Mouse (Mus musculus): ENCODE measurements around the gene Olfr506.
"Not testable (repeated sequence)": the region's sequence is repeated elsewhere in the genome, so short reads cannot be mapped to it uniquely, and the experiment has no call there.

The Olfr506 gene

DNA sequence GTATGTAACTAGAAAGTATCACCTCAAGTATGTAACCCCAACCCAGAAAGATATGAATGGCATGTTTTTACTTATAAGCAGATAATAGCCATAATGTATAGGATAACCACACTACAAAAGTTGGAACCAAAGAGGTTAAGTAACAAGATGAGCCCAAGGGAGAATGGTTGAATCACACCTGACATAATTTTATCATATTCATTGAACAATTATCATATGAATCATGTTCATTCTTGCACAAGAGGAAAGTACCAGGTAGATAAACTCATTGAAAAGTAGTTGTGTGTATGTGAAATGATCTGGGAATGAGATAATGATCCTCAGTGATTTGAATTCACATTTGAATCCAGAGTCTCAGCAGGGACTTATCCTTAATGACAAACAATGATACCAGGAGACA lies at the start of gene Olfr506:
TSS of gene Olfr506 (plus strand) at position 301 of the 400 bp plus-strand sequence.
- DNase-seq (ENCODE audit: low read depth) = no peak

DNA sequence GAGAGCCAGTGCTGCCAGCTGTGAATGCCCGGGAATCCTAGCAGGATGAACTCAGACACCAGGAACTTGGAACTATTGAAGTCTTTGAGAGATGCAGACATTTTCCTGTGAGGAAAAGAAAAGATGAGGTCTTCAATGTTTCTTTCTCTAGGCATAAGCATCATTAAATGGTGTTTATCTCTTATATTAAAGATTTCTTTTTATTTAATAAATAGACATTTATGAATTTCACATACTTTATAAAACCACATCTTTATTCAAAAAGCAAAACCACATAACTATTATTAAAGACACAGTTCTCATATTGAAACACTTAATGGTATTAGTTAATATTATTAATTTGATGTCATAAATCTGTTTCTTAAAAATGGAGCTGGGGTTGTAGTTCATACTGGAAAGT lies 44.9 kb upstream of the Olfr506 start, which contains the start of gene Olfr504:
TSS of gene Olfr504 (minus strand) at position 101 of the 400 bp plus-strand sequence.
- no peak for DNase-seq (ENCODE audit: low read depth)

DNA sequence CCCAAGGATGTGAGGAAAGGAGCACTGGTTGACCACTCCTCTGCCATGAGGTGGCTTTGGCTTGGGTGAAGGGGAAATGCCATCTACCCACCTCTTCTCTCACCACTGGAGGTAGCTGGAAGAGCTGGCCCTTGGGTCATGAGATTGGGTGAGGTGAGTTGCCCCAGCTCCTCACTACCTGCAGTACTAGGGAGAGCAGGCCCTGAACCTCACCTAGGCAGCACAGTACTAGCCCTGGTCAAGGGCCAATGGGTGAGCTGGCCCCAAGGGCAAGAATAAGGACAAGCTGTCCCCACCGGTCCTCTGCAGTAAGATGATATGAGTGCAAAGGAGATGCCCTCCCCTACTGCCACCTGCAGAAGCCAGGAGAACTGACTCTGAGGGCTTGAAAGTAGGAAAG lies 20.8 kb upstream of the Olfr506 start:
- DNase-seq (ENCODE audit: low read depth) = no peak

DNA sequence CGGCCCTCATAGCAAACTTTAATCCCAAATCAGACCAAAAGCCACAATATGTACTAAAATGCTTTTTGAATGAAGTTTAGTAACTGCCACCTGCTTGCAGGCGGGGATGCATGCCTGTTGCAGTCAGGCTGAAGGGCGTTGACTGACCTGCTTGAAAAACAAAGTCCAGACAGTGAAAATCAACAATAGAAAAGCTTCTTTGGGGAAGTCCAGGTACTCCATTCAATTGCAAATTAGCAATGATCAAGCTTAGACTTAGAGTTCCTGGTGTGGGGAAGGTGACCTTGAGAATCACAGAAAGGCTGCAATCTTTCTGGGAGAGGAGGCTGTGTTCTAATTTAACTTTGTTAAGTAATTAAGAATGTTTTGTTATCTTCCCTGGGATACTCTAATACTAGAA lies 8.7 kb upstream of the Olfr506 start:
- not testable (repeated sequence) for DNase-seq (ENCODE audit: low read depth)

DNA sequence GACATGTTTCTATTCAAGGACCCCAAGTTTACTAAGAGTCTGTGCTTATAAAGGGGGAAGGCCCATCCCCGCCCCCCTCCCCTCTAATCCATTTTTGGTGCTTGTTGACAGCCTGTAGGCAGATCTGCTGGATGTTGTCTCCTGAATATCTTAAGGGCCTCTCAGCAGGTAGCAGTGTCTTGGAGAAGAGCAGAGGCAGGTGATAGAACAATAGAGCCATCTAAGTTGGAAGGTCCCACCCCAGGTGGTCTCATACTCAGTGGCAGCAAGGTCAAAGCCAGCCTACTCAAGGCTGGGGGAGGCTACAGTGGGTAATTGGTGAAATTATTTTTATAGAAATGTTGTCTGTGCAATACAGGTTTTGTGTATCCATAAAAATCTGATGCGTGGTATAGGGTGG lies 3.5 kb downstream of the Olfr506 start:
- DNase-seq (ENCODE audit: low read depth) = no peak

DNA sequence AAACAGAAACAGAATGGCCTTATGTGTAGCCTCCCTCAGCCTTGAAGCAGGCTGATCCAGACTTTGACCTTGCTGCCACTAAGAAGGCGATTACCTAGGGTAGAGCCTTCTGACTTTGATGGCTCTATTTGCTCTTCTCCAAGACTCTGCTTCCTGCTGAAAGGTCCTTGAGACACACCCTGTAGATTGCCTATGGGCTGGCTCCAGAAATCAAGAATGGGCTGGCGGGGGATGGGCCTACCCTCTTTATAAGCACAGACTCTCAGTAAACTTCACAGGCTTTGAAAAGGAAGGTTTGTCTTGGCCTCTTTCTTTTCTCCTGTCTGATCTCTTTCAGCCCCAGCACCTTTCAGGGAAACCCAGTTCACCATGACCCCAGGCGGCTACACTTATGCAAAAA lies 6.2 kb downstream of the Olfr506 start:
- DNase-seq (ENCODE audit: low read depth) = not testable (repeated sequence)

DNA sequence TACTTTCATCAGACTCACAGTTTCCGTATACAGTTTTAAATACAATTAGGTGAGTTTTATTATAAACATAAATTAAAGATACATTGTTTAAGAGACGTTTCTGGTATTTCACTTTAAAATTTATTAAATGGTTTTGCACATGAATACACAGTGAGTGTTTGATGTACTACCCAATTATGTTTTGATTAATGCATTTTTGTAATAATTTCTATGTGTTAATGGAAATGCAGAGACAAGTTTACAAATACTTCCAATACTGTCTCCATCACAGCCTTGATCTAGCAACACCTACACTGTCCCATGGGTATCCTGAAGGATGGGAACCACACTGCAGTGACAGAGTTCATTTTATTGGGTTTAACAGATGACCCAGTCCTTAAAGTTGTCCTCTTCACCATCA lies 10.9 kb downstream of the Olfr506 start, which contains the start of gene Olfr507:
TSS of gene Olfr507 (plus strand) at position 301 of the 400 bp plus-strand sequence.
- no peak for DNase-seq (ENCODE audit: low read depth)

DNA sequence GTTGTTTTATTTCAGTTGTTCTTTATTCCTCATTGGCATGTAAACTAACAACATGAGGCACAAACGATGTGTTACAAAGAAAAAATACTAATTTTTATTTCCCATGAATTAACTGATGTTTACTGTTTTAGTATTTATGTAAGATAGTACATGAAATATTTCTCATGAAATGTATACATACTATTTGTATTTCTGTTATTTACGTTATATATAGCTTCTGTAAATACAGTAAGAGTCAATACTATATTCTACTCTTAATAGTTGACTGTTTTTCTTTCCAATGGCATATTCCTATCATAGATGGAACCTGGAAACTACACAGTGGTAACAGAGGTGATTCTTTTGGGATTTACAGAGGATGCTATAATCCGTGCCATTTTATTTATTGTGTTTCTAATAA lies 19.1 kb downstream of the Olfr506 start, which contains the start of gene Olfr508:
TSS of gene Olfr508 (plus strand) at position 301 of the 400 bp plus-strand sequence.
- DNase-seq (ENCODE audit: low read depth) = no peak

DNA sequence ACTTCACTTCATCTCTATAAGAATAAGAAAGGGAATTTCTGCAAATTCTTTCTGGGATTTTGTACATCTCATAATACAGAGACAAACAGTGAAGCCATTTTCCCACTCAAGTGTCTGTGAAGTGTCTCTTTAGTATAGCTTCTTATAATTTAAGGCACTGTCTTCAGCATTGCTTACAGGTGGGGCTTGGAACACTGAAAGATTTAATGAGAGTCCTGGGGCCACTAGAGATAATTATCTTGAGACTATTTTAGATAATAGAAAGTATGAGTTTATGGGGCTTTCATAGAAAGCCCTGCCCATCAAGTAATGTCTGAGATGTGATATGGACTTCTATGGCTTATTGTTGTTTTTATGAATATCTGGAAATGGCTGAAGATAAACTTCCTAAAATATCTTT lies 41.2 kb downstream of the Olfr506 start, which contains the start of gene Olfr509:
TSS of gene Olfr509 (minus strand) at position 101 of the 400 bp plus-strand sequence.
- no peak for DNase-seq (ENCODE audit: low read depth)

DNA sequence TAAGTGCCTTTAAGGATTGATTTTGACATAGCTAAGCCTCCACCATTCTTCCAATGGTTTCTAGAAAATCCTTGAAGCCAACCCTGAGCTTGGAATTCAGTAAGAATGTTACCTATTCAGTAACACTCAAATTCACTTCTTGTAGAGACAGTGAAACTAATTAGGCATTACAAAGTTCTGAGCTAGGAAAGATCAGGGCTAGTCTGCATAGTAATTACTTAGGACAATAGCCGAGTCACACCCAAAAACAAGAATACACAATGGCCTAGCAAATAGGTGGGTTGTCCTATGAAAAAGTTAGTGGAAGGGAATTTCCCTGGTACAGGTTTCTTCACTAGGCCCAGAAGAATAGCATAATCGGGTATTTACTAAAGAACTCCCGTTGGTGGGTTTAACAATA lies 51.8 kb downstream of the Olfr506 start:
- DNase-seq (ENCODE audit: low read depth) = no peak
